Mouse (Mus musculus) liver, adult 2 months (tissue): Measurements from ENCODE around the gene Dnajc17. TPM values are rescaled to one million over a fixed set of nuclear protein-coding genes. Genes with fewer than 3 reads are reported as not detected.

Experiments used
- DNase-seq: peaks from one replicate; pipeline ENCODE4 v3.0.0-alpha.2; 2011; ENCODE audit warnings: low read depth, low spot score; ENCODE audit errors: extremely low read depth
- H3K27ac ChIP-seq: fragments of 200-500 bp; replicated peaks from 2 replicates; pipeline ENCODE4 v1.5.1; 2012; ENCODE audit warnings: low read depth, mild to moderate bottlenecking, control low read depth, inconsistent platforms, low read length; ENCODE audit not compliant: insufficient read depth
- H3K27me3 ChIP-seq: fragments of 200-500 bp; 2 replicates; pipeline ENCODE4 v1.6.1; 2012; ENCODE audit warnings: mild to moderate bottlenecking, moderate library complexity, low read length, inconsistent platforms; ENCODE audit not compliant: control insufficient read depth, insufficient read depth
- H3K36me3 ChIP-seq: fragments of 200-500 bp; 2 replicates; pipeline ENCODE4 v1.6.1; 2012; ENCODE audit warnings: low read length, inconsistent platforms; ENCODE audit not compliant: control insufficient read depth, insufficient read depth
- H3K4me1 ChIP-seq: fragments of 200-500 bp; 2 replicates; pipeline ENCODE4 v1.6.1; 2011; ENCODE audit warnings: low read length; ENCODE audit not compliant: control insufficient read depth, insufficient read depth
- H3K4me3 ChIP-seq: fragments of 200-500 bp; 2 replicates; pipeline ENCODE4 v1.5.1; 2011; ENCODE audit warnings: low read depth, mild to moderate bottlenecking, control low read depth, low read length, moderate library complexity; ENCODE audit not compliant: insufficient read depth
- H3K79me2 ChIP-seq: fragments of 200-500 bp; 2 replicates; pipeline ENCODE4 v1.6.1; 2012; ENCODE audit warnings: inconsistent platforms, mild to moderate bottlenecking, low read length, moderate library complexity; ENCODE audit not compliant: control insufficient read depth, insufficient read depth
- H3K9ac ChIP-seq: fragments of 200-500 bp; 2 replicates; pipeline ENCODE4 v1.6.1; 2012; ENCODE audit warnings: low read depth, mild to moderate bottlenecking, control low read depth, inconsistent platforms, low read length
- CTCF ChIP-seq: fragments of 200-500 bp; IDR thresholded peaks from 2 replicates; pipeline ENCODE4 v1.5.1; 2011; ENCODE audit warnings: low read depth, low read length, control low read depth
- POLR2A ChIP-seq: fragments of 200-500 bp; IDR thresholded peaks from 2 replicates; pipeline ENCODE4 v1.6.1; 2011; ENCODE audit warnings: low read length, control low read depth; ENCODE audit not compliant: insufficient read depth; ENCODE audit errors: extremely low read depth
- WGBS: fragments of 180-500 bp; shearing (Covaris S2); methylation state at CpG from one replicate; pipeline ENCODE4 v1.1.7; 2018; 5-methylcytosine and 5-hydroxymethylcytosine counted together
- polyA plus RNA-seq: library from polyadenylated mRNA; depleted of rRNA; stranded (reverse); fragments of >200 nt; gene quantifications from 2 replicates; pipeline ENCODE4 v1.2.3, GENCODE M21; 2012
- total RNA-seq: library from RNA; depleted of rRNA; stranded (reverse); fragments of >200 nt; gene quantifications from 2 replicates; pipeline ENCODE4 v1.2.3, GENCODE M21; 2014

Dnajc17 gene
- total and polyA plus RNA-seq, 2 experiments, result 2.6 to 3.6 TPM

DNA sequence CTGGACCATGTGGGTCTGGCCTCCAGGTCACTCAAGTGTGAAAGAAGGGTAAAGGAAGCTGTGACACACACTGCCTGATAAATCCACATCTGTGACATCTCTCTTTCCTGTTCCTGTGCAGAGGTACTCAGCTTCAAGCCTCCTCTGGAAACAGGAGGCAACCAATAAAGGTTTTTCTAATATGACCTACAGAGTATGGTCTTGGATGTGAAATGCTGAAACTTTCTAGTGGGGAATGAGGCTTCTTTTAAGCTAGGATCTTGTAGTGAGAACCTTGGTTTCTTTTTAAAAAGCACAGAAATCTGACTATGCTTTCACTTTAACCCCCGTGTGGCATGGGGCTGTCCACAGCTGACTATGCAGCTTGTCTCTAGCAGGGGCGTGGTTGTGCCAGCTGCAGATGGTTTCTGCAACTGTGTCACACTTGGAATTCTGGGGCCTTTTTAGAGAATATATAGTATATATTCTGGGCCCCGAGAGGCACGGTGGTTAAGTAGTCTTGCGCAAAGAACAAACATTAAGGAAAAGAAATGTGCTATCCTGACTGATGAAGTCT lies 31.1 kb downstream of the Dnajc17 start:
- no peaks in the 10 kb centered on the region for H3K79me2 ChIP-seq
- WGBS, result 76% methylated on average over 5 of the region's 5 CpGs
- H3K4me3 ChIP-seq, result no peak overlapping the region
- no peaks in the 10 kb centered on the region for H3K36me3 ChIP-seq
- TF ChIP-seq CTCF, result no peak
- no peak for TF ChIP-seq POLR2A
- DNase-seq, result no peak
- H3K9ac ChIP-seq, result no peak overlapping the region
- no peaks in the 10 kb centered on the region for H3K27me3 ChIP-seq
- no peak overlapping the region for H3K27ac ChIP-seq
- 0 out of 2 replicates have a peak, but pooled peaks cover under 1% of the 10 kb centered on the region for H3K4me1 ChIP-seq

DNA sequence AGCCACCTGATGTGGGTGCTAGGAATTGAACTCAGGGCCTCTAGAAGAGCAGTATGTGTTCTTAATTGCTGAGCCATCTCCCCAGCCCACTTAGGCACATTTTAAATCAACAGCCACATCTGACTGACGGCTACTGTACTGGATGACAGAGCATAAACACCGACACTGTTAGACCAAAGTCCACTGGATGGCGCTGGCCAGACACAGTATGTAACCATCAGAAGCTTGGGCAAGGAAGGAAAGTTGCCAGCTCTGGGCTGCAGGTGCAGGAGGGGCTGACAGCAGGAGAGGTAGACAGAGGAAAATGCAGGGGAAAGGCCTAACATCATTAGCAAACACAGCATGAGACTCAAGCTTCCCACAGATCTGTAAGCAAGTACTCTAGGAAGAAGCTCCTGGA lies 31.8 kb downstream of the Dnajc17 start:
- Histone ChIP-seq H3K27ac (no peak overlapping the region), H3K79me2 (no peaks in the 10 kb centered on the region), H3K27me3 (no peaks in the 10 kb centered on the region), H3K36me3 (no peaks in the 10 kb centered on the region), H3K9ac (no peak overlapping the region), H3K4me3 (no peak overlapping the region), H3K4me1 (0 out of 2 replicates have a peak, but pooled peaks cover 2% of the 10 kb centered on the region)
- 26% methylated on average over 3 of the region's 3 CpGs for WGBS
- no peak for TF ChIP-seq CTCF
- peak; percentile 55 for DNase-seq

DNA sequence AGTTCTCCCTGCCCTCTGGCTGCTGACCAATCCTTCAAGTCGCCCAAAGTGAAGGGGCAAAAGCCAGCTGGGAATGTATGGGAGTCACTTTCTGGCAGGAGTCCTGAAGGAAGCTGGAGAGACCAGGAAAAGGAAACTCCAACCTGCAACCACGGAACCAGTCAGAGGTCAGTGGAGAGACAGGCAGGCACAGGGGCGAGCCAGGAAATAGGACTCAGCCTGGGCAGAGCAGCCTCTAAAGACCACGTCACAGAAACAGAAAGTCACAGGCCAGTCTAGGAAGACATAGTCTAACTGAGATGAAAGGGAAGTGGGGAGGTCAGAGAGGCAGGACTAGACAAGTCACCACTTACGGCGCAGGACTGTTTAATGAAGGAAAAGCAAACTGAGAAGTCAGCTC lies 33.0 kb downstream of the Dnajc17 start:
- no peak overlapping the region for H3K4me3 ChIP-seq
- H3K4me1 ChIP-seq, result 0 out of 2 replicates have a peak, but pooled peaks cover 2% of the 10 kb centered on the region
- TF ChIP-seq CTCF, result no peak
- TF ChIP-seq POLR2A, result no peak
- H3K27me3 ChIP-seq, result no peaks in the 10 kb centered on the region
- H3K79me2 ChIP-seq, result no peaks in the 10 kb centered on the region
- no peak overlapping the region for H3K9ac ChIP-seq
- no peaks in the 10 kb centered on the region for H3K36me3 ChIP-seq
- 73% methylated on average over 6 of the region's 6 CpGs for WGBS
- DNase-seq, result no peak
- 0 out of 2 replicates have a peak overlapping the region, but pooled peaks have one; percentile 10 for H3K27ac ChIP-seq

DNA sequence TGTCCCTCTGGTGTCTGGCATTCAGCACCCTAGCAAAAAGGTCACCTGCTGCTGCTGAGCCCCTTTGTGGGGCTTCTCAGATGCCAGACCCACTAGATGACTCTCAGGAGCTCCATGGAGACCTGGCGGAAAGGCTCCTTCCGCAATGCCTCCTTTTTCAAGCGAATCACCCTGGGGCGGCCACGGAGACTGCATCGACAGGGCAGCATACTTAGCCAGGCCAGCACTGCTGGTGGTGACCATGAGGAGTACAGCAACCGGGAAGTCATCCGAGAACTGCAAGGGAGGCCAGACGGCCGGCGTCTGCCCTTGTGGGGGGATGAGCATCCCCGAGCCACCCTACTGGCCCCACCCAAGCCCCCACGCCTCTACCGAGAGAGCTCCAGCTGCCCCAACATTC lies 33.7 kb downstream of the Dnajc17 start:
- TF ChIP-seq CTCF (no peak), POLR2A (no peak)
- no peak overlapping the region for H3K4me3 ChIP-seq
- 0 out of 2 replicates have a peak, but pooled peaks cover 2% of the 10 kb centered on the region for H3K4me1 ChIP-seq
- H3K27me3 ChIP-seq, result no peaks in the 10 kb centered on the region
- no peak for DNase-seq
- WGBS, result 85% methylated on average over 14 of the region's 14 CpGs
- no peak overlapping the region for H3K9ac ChIP-seq
- H3K79me2 ChIP-seq, result no peaks in the 10 kb centered on the region
- no peak overlapping the region for H3K27ac ChIP-seq
- no peaks in the 10 kb centered on the region for H3K36me3 ChIP-seq

DNA sequence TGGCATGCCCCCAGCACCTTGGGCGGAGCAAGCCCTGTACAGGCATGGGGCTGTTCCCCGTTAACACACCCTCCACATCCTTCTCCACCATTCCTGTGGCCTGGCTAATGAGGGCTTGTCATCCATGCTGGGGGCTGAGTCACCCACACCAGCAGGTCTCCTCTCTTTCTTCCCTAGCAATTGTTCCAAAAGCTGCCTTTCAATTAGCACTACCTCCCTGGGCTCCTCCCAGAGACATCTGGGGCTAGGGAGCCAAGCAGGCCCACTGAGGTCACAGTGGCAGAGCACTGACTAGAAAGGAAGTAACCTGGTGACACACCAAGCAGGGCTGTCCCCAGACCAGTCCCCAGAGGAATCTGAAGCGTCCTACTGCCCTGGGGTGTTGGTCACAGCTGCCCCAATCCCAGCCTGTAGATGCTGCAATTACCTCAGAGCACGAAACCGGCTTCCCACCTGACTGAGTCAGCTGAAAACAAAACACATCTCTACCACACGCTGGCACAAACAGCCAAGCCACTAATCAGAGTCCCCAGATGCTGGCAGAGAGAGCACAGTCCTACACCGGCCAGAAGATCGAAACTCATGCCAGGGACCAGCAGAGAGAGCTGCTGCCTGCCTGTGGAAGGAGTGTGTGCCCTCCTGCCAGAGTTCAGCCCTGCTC lies 34.5 kb downstream of the Dnajc17 start, which contains the start of gene Gm14137:
Gm14137 (plus strand) TSS at position 519 of the 661 bp plus-strand sequence.
- no peaks in the 10 kb centered on the region for H3K36me3 ChIP-seq
- 0 out of 2 replicates have a peak, but pooled peaks cover 2% of the 10 kb centered on the region for H3K4me1 ChIP-seq
- 76% methylated on average over 8 of the region's 8 CpGs for WGBS
- no peak for DNase-seq
- H3K79me2 ChIP-seq, result no peaks in the 10 kb centered on the region
- H3K9ac ChIP-seq, result no peak within 1 kb of the TSS
- H3K27ac ChIP-seq, result 0 out of 2 replicates have a peak within 1 kb of the TSS, but pooled peaks have one; percentile 10
- TF ChIP-seq POLR2A (no peak), CTCF (no peak)
- H3K4me3 ChIP-seq, result no peak within 1 kb of the TSS
- no peaks in the 10 kb centered on the region for H3K27me3 ChIP-seq
